Mouse (Mus musculus): ENCODE measurements around the gene Zmat5.

Gene Zmat5

DNA sequence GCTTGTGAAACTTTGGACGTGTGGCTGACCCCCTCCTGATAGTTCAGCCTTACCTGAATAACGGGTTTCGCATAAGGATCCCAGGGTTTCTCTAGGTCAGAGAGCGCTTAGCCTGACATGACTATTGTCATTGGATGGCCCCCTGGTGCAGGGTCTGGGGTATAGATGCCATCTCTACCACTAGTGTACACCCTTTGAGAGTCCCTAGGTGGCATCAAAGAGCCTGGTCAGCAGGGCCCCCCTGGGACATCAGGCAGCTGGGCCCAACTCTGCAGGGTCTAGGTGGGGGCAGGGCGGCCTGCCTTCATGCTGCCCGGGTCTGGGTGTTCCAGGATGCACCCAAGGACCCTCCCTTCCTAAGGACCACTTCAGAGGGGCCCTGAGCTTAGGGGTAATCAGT is 31.9 kb downstream of the Zmat5 start:
- DNase-seq (ENCODE audit: low read depth, low spot score) = no peak

DNA sequence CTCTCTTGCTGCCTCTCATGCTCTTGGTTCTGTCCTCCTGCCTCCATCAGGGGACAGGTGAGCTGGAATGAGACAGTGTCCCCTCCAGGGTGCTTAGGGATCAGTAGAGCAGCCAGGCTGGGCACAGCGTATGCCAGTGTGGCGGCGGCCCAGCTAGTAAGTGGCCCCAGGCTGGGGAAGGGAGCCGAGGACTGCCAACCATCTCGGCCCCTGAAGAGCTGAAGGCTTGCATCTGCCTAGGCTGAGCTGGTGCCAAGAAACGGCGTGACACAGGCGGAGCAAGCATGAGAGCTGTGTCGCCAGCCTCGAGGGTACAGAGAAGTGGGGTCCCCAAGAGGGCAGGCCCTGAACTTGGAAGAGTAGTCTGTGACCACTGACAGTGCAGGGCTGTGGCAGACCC is 33.2 kb downstream of the Zmat5 start:
- no peak for DNase-seq (ENCODE audit: low read depth, low spot score)

DNA sequence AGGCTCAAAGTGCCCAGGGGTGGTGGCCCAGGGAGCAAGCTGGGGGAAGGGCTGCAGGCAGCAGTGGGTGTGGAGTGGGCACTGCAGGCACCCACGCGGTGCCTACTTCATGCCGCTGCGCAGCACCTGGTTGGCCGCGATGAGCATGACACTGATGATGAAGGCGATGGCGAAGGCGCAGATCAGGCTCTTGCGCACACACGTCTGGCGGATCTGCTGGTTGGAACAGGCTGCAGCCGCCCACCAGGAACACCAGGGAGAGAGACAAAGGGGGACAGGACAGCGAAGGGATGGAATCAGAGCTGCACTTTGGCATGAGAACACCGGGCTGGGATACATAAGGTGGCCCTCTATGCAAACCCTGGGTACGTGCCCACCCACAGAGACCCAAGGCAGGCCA is 34.2 kb downstream of the Zmat5 start:
- DNase-seq (ENCODE audit: low read depth, low spot score) = peak; percentile 47

DNA sequence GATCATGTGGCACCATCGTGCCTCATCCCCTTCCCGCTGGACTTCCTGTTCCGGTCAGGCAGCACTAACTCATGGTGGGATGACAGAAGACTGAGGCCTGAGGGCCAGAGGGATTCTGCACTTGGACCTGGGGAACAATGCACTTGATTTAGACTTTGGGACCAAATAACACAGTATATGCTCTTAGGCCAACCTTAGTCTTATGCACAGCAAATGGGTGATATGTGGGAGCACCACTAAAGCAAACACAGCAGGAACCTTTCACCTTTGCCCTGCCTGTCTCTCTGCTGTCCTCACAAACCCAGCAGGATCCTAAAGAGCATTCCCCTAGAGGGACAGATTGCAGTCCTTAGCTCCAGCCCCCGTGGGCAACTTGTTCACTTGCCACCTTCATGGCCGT is 36.3 kb downstream of the Zmat5 start:
- no peak for DNase-seq (ENCODE audit: low read depth, low spot score)

DNA sequence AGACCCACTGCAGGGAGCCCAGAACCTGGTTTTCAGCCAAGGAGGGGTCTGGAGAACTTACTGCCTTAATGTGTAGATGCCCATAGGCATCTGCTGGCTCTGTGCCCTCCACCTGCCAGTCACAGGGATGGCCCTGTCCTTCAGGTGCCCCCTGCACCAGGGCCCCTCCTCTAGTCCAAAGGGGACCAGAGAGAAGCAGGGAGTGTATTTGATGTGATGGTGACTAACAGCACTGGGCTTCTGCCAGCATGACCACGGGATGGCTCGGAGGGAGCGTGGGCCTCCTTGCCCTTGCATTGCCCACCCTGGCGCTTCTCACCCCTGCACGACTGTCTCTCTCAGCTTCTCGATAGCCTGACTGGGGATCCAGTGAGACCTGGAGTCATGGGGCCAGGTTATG is 40.2 kb downstream of the Zmat5 start:
- DNase-seq (ENCODE audit: low read depth, low spot score) = no peak

DNA sequence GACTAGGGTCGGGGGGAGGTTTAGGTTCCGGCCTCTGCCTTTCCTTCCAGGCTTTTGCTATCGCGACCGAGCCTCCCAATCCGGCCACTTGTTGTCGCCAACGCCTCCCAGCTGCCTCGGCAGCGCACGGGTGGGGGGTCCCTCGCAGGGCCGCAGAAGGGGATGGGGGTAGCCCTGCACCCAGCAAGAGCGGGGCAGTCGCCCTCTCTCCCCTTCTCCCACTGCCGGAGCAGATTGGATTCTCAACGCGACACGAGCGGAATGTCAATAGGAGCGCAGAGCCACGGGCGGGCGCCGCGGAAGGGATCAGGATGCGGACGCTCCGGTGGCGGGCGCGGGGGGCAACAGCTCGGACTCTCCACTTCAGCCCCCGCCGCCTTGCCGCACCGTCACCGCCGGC is 41.5 kb downstream of the Zmat5 start:
- DNase-seq (ENCODE audit: low read depth, low spot score) = peak; percentile 62

DNA sequence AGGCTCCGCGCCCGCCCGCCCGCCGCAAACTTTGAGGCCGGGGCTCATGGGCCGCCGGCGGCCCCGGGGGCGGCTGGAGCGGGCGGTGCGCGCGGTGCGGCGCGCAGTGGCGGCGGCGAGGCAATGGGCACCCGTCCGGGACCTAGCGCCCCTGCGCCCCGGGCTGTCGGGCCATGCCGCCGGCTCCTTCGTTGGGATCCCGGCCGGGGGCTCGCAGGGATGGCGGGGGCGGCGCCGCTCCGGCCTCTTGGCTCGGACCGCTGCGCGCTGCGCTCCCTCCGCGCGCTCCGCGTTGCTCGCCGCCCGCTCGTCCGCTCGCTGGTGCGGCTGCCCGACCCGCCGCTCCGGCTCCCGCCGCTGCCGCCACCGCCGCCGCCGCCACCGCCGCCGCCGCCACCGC is 42.3 kb downstream of the Zmat5 start, which contains the start of gene Cabp7:
Gene Cabp7, minus strand, starts transcription at position 46 of the 400 bp plus-strand sequence.
- DNase-seq (ENCODE audit: low read depth, low spot score) = peak; percentile 50

DNA sequence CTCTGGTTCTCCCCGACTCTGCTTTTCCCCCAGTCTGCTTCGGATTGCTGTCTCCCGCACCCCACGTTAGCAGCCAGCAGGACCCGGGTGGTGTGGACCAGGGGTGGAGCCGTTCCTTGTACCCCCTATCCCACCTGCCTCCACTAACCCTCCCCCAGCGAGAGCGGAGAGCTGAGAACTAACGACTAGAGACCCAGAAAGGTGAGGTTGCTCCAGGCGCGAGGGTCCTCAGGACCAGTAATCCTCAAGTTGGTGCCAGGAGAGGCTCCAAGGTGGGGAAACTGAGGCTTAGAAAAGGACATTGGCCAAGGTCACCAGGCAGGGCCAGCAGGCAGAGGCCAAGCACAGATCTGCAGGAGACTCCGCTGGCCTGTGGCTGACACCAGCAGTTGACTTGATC is 42.8 kb downstream of the Zmat5 start:
- DNase-seq (ENCODE audit: low read depth, low spot score) = peak; percentile 39

DNA sequence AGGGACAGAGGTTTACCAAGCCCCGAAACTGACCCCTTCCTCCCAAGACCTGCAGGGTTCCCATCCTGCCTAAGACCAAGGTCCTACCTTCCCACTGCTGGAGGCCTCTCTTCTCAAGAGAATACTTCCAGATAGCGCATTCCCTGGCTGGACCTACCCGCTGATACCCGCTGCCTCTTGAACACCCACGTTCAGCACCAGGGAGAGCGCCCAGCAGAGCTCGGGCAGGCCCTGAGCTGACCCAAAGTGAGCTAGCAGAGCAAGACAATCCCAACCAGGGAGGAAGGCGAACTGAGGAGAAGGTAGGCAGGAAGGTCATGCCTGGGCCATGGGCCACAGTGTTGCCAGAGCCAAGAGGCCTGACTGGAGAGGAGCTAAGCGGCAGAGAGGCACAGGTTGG is 45.8 kb downstream of the Zmat5 start:
- DNase-seq (ENCODE audit: low read depth, low spot score) = peak; percentile 83

DNA sequence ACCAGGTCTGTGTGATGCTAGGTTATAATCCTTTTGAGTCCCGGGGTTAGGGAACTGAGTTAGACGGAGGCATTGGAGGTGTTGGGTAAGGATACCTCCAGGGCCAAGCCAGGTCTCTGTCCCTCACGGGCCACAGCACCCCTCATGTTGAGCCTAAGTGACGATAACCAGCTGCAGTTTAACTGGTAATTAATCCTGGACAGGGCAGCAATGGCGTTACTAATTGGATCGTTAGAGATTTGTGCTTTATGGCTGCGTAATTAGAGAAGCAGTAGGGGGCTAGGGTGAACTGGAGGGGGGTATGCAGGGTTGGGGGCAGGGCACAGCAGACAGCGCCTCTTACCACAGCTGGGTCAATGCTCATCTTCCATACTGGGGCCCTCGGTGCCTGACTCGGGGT is 48.4 kb downstream of the Zmat5 start:
- DNase-seq (ENCODE audit: low read depth, low spot score) = no peak

DNA sequence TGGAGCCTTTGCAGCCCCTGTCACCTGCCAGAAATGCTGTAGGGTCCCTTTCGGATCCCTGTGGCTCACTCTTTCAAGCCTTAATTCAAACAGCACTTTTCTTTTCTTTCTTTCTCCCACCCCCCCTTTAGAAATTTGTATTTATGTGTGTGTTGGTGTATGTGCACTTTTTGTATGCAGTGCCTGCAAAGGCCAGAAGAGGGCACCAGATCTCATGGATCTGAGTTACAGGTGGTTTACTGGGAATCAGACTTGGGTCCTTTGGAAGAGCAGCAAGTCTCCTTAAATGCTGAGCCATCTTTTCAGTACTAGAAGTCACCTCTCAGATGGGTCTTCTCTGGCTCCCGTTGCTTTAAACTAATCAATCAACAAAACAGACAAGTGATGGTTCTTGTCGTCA is 49.6 kb downstream of the Zmat5 start:
- peak; percentile 68 for DNase-seq (ENCODE audit: low read depth, low spot score)

DNA sequence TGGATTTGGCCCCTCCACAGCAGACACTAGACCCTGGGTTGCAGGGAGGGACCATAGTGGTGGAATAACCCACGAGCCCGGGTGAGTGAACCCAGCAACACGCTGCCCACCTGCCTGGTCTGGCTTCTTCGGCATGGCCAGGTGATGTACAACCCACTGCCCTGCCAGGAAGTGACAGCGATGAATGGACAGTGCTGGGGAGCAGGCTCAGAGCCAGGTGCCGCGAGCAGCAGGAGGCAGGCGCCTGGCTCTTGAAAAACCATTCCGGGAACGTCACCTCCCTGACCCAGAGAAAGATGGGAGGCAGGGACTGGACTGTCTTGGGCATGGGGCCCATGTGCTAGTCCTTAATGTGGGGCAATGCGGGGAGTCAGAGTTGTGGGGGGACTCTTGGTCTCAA is 50.4 kb downstream of the Zmat5 start:
- no peak for DNase-seq (ENCODE audit: low read depth, low spot score)

DNA sequence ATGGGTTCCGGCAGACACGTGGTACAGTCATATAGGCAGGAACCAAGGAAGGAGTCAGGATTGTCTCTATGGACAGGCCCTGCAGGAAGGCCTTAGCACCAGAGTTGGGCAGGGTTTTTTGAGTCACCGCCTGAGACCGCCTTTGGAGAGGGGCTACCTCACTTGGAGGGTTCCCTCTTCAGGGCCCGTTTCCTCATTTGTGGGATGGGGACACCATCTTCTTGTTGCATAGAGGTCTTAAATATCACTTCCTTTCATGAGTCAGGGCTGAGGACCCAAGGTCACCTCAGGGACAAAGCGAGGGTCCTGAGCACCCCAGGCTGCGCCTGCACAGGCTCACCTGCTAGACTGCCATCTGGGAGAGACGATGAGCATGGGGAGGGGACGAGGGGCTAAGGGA is 52.0 kb downstream of the Zmat5 start:
- no peak for DNase-seq (ENCODE audit: low read depth, low spot score)

DNA sequence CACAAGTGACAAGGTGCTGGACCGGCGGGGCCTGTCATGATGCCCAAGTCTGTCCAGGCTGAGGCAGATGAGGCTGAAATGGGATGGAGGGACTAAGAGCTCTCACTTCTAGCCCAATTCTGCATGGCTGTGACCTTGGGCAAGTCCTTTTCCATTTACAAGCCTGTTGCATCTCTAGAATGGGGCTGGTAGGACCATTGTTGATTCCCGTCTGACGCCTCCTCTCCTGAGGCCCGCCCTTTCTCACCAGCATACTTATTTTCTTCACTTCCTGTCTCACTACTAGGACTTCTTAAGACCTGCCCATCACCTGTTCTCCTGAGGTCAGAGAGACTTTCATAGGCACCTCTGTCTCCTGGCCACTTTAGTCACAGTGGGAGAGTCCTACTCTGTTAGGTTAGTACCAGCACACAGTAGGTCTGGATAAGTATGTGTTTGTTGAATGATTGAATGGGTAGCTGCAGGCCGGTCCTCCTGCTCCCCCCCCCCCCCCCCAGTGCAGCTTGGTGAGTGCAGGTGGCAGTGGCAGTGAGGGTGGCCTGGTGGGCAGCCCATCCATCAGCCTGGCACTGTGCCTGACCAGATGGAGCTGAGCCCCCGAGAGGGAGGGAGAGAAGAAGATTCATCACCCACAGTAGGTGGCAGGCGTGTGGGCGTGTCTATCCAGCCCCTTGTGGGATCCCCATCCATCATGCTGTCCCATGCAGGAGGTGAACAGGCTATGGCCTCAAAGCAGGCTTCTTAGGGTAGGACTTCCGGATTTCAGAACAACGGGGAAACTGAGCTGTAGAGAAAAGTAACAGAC is 52.7 kb downstream of the Zmat5 start:
- DNase-seq (ENCODE audit: low read depth, low spot score) = peak; percentile 58

DNA sequence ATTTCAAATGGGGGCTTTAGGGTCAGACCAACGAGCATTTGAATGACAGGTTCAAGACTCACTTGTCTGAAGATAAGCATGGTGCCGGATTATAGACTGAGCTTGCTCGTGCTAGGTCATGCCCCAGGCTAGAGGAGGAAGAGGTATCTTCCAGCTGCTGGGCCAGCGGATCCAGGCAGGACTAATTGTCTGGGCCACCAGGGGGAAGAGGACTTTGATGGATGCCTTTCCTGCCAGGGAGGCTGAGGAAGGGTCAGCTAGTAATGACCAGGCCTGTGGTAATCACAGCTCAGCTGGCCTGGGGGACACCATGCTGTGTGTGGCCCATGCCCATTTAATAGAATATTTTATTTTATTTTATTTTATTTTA is 53.3 kb downstream of the Zmat5 start:
- DNase-seq (ENCODE audit: low read depth, low spot score) = no peak

DNA sequence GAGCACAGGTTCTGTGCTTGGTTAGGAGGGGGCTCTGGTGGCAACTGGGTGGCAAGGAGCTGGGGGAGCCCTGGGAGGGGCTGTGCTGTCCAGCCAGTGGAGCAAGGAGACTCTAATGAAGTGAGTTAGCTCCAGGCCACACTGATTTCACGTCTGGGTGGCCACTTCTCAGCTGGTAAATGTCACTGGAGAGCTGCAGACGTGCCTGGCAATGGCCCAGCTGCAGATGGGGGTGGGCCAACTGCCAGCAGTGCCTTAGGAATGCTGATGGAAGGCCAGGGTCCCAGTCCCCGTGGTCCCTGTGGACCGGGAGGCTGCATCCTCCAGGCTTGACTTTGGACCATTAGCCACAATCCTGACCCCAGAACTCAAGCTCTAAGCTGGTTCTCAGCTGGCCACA is 56.0 kb downstream of the Zmat5 start:
- DNase-seq (ENCODE audit: low read depth, low spot score) = no peak

DNA sequence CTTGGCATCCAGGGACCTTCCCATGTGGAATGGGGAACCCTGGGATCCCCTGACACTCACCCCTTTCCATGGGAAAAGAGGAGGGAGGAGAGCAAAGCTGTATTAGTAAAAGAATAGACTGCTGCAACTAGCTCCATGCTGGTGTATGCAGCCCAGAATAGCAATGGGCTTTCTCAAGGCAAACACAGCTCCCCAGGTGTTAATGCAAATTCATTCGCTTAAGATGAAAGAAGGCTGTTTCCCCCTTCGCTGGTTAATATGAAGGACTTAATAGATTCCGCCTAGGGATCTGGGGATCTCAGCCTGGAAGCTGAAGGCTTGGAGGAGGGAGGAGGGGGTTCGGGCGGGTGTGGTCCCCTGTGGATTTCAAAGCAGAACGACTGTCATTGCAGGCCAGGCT is 57.5 kb downstream of the Zmat5 start:
- DNase-seq (ENCODE audit: low read depth, low spot score) = peak; percentile 43

DNA sequence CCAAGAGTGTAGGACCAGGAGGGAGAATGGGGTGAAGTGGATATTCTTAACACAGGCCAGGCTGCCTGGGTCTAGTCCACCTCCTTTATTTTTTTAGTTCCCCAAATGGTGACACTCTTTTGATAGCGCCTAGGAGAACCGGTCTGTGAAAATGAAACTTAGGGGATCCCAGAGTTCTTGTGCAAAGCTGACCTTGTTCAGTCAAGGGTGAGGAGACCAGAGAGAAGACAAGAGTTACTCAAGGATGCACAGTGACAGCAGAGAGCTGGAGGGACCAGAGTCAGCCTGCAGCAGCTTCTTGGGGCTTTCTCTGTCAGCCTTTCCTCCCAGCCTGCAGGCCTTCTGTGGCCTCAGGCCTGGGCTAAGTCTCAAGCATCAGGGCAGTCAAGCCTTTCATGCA is 58.0 kb downstream of the Zmat5 start:
- no peak for DNase-seq (ENCODE audit: low read depth, low spot score)

DNA sequence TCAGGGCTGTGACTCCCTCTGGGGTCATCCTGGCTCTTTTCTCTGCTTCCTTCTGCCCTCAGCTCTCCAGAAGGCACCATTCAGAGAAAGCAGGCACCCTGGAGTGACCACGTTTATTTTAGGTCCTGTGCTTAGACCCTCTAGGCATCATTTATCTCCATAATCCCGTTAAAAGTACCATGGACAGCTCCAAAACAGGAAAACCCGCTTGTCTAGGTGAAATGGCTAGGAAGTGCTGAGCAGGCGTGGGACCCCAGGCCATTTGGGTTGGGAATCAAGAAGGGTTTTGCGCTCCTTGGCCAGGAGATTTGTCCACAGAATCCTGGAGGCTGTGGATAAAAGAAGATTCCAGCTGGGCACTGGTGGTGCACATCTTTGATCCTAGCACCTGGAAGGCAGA is 59.2 kb downstream of the Zmat5 start:
- DNase-seq (ENCODE audit: low read depth, low spot score) = peak; percentile 71

DNA sequence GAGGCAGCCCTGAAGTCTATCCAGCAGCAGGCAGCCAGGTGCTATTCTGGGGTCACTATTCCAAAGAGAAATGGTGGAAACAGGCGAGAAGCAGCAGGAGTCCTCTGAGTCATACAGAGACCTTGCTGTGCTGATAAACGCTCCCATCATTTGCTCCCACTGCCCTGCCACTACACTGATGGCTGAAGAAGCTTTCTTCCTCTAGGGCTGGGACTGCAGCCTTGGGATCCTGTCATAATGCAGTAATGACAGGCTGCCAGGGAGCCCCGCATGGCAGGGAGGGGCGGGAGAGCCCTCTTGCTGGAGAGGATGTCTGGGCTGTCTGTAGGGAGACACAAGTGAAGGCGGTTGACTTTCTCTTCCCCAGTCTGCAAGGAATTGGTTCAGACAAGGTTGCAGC is 60.0 kb downstream of the Zmat5 start:
- DNase-seq (ENCODE audit: low read depth, low spot score) = no peak

DNA sequence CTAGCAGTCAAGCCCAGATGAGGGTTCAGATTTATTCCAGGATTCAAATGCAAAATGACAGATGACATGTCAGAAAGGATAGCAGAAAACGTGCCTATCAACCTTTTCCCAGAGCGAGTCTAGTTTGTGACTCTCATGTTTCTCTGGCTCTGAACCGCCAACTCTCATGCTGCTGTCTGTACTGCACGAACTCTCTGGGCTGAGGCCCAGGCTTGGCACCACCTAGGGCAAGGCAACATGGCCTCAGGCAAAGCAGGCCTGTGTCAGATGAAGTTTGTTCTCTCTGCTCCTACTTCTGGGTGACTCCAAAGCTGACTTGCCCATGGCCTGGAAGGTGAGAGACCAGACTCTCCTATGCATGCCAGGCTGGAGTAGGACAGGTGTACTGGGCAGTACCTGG is 63.9 kb downstream of the Zmat5 start:
- no peak for DNase-seq (ENCODE audit: low read depth, low spot score)

DNA sequence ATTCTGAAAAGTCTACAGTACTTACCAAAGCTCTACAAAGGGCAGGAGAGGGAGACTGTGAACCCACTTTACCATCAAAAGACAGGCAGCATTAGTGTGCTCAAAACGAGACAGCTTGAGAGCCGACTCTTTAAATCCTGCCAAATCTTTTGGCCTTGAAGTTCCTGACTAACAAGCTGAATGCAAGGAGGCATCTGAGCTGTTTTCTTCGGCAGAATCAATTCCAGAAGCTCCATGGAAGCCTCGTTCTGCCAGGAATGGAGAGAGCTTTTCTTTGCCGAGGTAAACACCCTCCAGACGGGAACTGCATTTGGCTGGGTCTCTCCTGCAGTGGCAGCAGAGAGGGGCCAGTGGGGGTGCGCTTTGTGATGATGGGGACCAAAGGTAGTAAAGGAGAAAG is 64.8 kb downstream of the Zmat5 start:
- no peak for DNase-seq (ENCODE audit: low read depth, low spot score)

DNA sequence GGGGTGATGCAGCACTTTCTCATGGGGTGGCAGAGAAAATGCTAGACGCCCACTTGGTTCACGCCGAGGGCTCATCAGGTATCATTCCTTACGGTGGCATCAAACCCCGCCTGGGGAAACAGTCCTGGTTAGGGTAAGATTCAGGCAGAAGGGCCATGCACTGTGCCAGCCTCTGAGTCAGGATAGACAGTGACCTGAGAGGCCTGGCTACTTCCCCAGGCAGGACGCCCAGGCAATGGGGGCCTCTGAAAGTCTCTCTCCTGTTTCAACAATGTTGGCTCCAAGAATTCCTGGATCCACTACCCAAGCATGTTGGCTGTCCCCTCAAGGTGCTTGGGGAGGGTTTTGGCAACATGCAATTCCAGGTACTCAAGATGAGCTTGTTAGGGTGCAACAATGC is 65.4 kb downstream of the Zmat5 start:
- no peak for DNase-seq (ENCODE audit: low read depth, low spot score)

DNA sequence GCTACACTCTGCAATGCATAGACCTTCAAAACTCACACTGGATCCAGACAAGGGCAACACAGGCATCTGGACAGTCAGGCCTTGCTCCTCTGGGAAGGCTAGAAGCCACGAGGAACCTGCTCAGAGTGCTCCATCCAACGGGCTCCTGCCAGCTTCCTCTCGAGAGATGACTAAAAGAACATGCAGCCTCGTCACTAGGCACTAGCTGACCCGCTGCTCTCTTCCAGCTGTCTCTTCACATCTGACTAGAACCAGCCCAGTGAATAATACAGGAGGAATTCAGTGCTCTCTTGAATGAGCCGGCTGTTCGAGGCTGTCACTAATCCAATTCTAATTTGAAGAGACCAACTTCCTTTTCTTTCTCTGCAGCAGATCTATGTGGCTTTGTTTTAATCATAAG is 67.3 kb downstream of the Zmat5 start:
- no peak for DNase-seq (ENCODE audit: low read depth, low spot score)

Data from ZHBTc4 (cell line).